Mouse (Mus musculus): ENCODE results near the gene Slc31a1.

Gene Slc31a1

DNA sequence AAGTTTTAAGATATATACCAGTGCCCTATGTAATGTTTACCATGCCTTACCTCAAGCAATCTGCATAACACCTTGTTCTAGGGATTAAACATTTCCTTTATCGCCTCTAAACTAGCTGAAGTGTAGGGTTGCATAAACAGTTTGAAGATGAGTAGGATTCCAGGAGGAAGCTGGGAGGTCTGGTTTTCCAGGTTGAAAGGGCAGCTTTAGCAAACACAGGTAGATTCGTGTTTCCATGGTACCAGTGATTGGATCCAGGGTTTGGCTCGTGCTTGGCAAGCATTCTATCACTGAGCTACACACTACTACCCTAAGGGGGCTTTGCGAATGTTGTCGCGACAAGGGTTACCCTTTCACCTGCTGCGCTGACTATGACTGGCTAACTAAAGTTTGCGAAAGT, 3.8 kb downstream of the Slc31a1 start:
- no peak for DNase-seq

- DNase-seq = no peak
Measured at GRCm38 (mm10) chr4:62366291-62366690, 5.8 kb downstream of the Slc31a1 start.

- DNase-seq = no peak
Measured at GRCm38 (mm10) chr4:62367586-62367985, 7.1 kb downstream of the Slc31a1 start.

- no peak for DNase-seq
Measured at GRCm38 (mm10) chr4:62369091-62369490, 8.6 kb downstream of the Slc31a1 start.

- DNase-seq = no peak
Measured at GRCm38 (mm10) chr4:62372410-62372809, 11.9 kb downstream of the Slc31a1 start.

GRCm38 (mm10) chr4:62372818-62373520, 12.4 kb downstream of the Slc31a1 start:
- DNase-seq = no peak

- DNase-seq = no peak
Measured at GRCm38 (mm10) chr4:62373668-62374067, 13.1 kb downstream of the Slc31a1 start.

DNA sequence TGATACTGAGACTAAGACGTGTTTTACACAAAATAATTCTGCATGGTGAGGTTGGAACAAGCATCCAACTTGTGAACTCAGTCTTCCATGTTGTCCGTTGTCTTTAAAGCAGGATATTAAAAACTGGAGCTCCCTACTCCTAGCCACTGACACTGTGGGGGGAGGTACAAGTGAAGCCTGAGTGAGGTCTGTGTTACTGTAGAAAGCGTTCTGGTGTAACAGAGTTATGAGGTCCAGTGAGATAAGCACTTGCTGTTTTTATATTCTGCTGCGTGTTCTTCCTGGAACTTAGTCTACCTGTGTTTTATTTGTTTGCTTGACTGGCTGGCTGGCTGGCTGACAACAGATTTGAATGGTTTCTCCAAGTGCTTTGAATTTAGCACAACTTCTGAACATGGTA, 13.8 kb downstream of the Slc31a1 start:
- no peak for DNase-seq

GRCm38 (mm10) chr4:62376123-62376522, 15.6 kb downstream of the Slc31a1 start:
- no peak for DNase-seq

- no peak for DNase-seq
Measured at GRCm38 (mm10) chr4:62379724-62380381, 19.3 kb downstream of the Slc31a1 start.

GRCm38 (mm10) chr4:62383207-62383606, 22.7 kb downstream of the Slc31a1 start:
- no peak for DNase-seq

DNA sequence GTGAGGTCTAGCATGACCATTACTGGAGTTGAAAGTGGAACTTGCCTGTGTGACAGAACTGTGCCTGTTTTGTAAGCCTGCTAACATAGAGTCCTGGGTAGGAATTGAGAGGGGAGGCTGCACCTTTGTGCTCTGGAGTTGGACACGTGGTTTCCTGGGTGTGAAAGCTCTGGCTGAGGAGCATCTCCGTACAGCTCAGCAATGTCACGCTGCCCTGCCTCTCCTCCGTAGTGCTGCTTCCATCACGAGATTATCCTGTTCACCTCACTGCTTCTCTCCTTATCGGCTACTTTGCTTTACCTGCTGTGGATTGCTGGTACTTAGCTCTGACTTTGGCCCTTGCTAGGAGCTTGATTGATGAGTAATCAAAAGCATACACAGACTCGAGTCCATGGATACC, 23.2 kb downstream of the Slc31a1 start:
- DNase-seq = no peak

DNA sequence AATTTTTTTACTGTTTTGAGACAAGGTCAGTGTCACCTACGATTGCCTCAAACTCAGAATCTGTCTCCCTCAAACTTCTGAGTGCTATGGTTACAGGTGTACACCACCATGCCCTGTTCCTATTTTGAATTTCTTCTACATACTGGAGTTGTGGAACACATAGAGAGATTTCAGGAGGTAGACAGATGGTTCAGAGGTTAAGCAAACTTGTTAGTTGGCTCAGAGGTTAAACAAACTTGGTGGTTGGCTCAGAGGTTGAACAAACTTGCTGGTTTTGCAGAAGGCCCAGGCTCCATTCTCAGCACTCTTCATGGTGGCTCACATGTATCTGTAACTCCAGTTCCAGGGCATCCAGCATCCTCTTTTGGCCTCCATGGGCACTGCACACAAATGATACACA, 23.6 kb downstream of the Slc31a1 start:
- no peak for DNase-seq

GRCm38 (mm10) chr4:62385439-62385838, 24.9 kb downstream of the Slc31a1 start:
- no peak for DNase-seq

DNA sequence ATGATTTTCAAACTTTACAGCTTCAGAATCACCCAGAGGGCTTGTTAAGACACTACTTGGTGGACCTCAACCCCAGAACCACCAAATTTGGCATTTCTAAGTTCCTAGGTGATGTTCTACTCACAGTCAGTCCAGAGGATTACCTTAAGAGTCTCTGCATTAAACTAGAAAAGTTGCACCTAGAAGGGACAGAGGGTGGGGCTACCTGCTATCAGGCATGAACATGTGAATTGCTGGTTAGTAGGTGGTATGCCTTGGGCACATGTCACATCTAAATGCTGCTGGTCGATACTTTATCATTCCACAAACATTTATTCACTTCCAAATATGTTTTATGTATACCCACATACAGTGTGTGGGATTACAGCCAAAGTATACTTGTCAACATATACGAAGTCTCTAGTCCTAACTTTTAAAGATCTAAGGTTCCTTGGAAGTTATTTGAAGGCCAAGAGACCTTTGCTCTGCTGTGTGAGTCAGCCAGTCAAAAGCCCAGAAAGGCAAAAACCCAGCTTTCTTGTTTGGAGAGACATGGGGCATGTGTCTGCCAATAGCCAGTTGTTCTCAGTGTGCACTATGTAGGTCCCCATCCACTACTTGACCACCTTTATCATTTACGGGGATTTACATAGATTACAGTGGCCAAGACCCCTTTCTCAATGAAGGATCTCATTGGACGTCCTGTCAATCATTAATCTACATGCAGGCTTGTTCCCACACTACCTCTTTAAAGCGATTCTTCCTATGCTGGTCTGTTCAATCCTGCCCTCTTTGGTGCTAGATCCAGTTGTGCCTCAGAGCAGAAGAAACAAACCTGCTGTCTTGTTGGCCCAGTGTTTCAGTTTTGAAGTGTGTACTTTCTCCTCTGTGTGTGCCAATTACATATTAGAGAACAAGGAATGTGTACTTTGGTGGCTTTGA, 29.3 kb downstream of the Slc31a1 start:
- no peak for DNase-seq

GRCm38 (mm10) chr4:62391892-62392291, 31.4 kb downstream of the Slc31a1 start:
- DNase-seq = no peak

GRCm38 (mm10) chr4:62393459-62393858, 32.9 kb downstream of the Slc31a1 start:
- no peak for DNase-seq

DNA sequence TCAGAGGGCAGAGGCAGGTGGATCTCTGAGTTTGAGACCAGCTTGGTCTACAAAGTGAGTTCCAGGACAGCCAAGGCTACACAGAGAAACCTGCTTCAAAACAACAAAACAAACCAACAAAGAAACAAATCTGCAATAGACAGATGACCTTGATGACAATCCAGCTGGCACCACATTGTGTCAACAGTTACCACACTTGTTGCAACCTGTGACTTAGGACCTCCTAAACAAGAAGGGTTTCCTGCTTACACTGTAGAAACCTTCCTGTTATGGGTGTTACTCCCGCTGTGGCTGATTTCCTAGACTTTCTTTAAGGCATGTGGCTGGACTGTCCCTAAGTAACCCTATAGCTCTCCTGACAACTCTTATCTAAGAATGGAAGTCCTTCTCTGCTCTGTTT, 35.3 kb downstream of the Slc31a1 start:
- DNase-seq = no peak

GRCm38 (mm10) chr4:62397616-62398365, 37.3 kb downstream of the Slc31a1 start:
- DNase-seq = no peak

DNA sequence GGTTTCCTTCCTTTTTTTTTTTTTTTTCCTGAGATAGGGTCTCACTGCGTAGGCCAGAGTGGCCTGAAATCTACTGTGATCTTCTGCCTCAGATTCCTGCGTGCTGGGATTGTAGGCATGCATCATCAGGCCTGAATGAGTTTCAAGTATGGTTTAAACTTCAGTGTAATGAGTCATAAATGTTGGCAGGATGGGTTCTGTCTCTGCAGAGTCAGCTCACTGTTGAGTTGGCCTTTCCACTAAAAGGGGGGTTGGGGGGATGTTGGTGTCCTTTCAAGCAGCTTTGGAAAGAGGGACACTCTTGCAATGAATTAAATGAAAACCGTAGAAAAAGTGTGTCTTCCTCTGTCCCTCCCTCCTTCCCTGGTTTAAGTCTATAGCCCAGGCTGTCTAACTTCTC, 38.4 kb downstream of the Slc31a1 start:
- no peak for DNase-seq

DNA sequence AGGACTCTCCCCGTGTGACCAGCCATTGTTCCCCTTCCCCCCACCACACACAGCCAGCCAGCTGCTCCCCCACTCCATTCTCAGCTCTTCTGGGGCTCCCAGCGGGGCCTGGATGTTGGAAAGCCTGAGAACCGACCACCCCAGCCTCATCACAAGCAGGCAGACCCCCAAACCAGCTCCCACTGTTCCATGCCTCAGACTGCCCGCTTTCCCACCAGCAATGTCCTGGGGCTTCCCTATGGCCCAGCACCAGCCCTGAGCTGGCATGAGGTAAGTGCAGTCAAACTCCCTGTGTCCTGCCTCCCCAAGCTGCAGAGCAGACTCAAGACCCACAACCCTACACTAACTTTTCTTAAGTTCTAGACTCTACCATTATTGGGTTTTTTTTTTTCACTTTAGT, 45.6 kb downstream of the Slc31a1 start:
- no peak for DNase-seq

- peak; percentile 25 to 50 for DNase-seq
Measured at GRCm38 (mm10) chr4:62407730-62408582, 47.4 kb downstream of the Slc31a1 start.

Measured in spleen, adult 18-20 months (tissue).